Mouse (Mus musculus) right cerebral cortex, adult 2 months (tissue): Measurements from ENCODE around the gene Pnpla1.

Source experiments
- DNase-seq, 2 experiments: peaks; one replicate each; pipeline ENCODE4 v3.0.0; 2021 to 2022; ENCODE audit warnings: low spot score in 2 of 2

The Pnpla1 gene

GRCm38 (mm10) chr17:28922096-28922495, 63.9 kb downstream of the Pnpla1 start:
- DNase-seq = no peak

- DNase-seq = no peak
Measured at GRCm38 (mm10) chr17:28924957-28925595, 66.9 kb downstream of the Pnpla1 start.

GRCm38 (mm10) chr17:28926380-28926779, 68.2 kb downstream of the Pnpla1 start:
- DNase-seq = peak; percentile 89 to 92

GRCm38 (mm10) chr17:28926866-28927635, 68.8 kb downstream of the Pnpla1 start:
- DNase-seq = peak; percentile 31 to 49

- DNase-seq = no peak
Measured at GRCm38 (mm10) chr17:28928004-28928403, 69.8 kb downstream of the Pnpla1 start.

- DNase-seq = no peak
Measured at GRCm38 (mm10) chr17:28929369-28929768, 71.2 kb downstream of the Pnpla1 start.

GRCm38 (mm10) chr17:28930392-28931074, 72.3 kb downstream of the Pnpla1 start:
- peak in 1 of 2 experiments; percentile 54 for DNase-seq

GRCm38 (mm10) chr17:28931436-28932211, 73.4 kb downstream of the Pnpla1 start:
- DNase-seq = no peak

- no peak for DNase-seq
Measured at GRCm38 (mm10) chr17:28932274-28932673, 74.1 kb downstream of the Pnpla1 start.

- no peak for DNase-seq
Measured at GRCm38 (mm10) chr17:28934120-28934916, 76.1 kb downstream of the Pnpla1 start.

- DNase-seq = no peak
Measured at GRCm38 (mm10) chr17:28936133-28936532, 77.9 kb downstream of the Pnpla1 start.

- DNase-seq = no peak
Measured at GRCm38 (mm10) chr17:28936622-28937345, 78.6 kb downstream of the Pnpla1 start.
